Mouse (Mus musculus) hindbrain, embryonic 13.5 days (tissue): ENCODE data around the gene Rnf185. TPM values are rescaled to one million over a fixed set of nuclear protein-coding genes. Genes with fewer than 3 reads are reported as not detected.

Experiments used
- ATAC-seq: fragments of 200-750 bp; cut with Nextera tagmentation; 2 replicates; pipeline ENCODE4 v1.8.0; 2017; ENCODE audit warnings: moderate TSS enrichment; ENCODE audit not compliant: low FRiP score
- H3K27ac ChIP-seq: fragments of 300-500 bp; sonication (generic); 2 replicates; pipeline ENCODE4 v1.5.1; 2015; ENCODE audit warnings: inconsistent platforms, mild to moderate bottlenecking, moderate library complexity
- H3K27me3 ChIP-seq: fragments of 300-500 bp; sonication (generic); 2 replicates; pipeline ENCODE4 v1.6.1; 2015; ENCODE audit warnings: mild to moderate bottlenecking, inconsistent platforms
- H3K36me3 ChIP-seq: fragments of 300-500 bp; sonication (generic); 2 replicates; pipeline ENCODE4 v1.6.1; 2015; ENCODE audit warnings: mild to moderate bottlenecking, inconsistent platforms
- H3K4me1 ChIP-seq: fragments of 300-500 bp; sonication (generic); replicated peaks from 2 replicates; pipeline ENCODE4 v1.6.1; 2015; ENCODE audit warnings: inconsistent platforms
- H3K4me2 ChIP-seq: fragments of 300-500 bp; sonication (generic); 2 replicates; pipeline ENCODE4 v1.6.1; 2015; ENCODE audit warnings: inconsistent platforms, mild to moderate bottlenecking, moderate library complexity
- H3K4me3 ChIP-seq: fragments of 300-500 bp; sonication (generic); 2 replicates; pipeline ENCODE4 v1.5.1; 2015; ENCODE audit warnings: mild to moderate bottlenecking, inconsistent platforms
- H3K9ac ChIP-seq: fragments of 300-500 bp; sonication (generic); 2 replicates; pipeline ENCODE4 v1.6.1; 2015; ENCODE audit warnings: mild to moderate bottlenecking, inconsistent platforms
- H3K9me3 ChIP-seq: fragments of 300-500 bp; sonication (generic); 2 replicates; pipeline ENCODE4 v1.6.1; 2016; ENCODE audit warnings: inconsistent platforms
- WGBS: fragments of 180-500 bp; shearing (Covaris S2); methylation state at CpG from one replicate; pipeline ENCODE4 v1.1.7; 2015; 5-methylcytosine and 5-hydroxymethylcytosine counted together
- polyA plus RNA-seq: library from polyadenylated mRNA; unstranded; fragments of >200 nt; fragmentation: Nextera tagmentation; extraction: Ambion mirVana; gene quantifications from 2 replicates; pipeline ENCODE4 v1.2.1, GENCODE M21; 2015

Gene Rnf185
- polyA plus RNA-seq, 1 experiment from 2014 or later, result 42.9 TPM

DNA sequence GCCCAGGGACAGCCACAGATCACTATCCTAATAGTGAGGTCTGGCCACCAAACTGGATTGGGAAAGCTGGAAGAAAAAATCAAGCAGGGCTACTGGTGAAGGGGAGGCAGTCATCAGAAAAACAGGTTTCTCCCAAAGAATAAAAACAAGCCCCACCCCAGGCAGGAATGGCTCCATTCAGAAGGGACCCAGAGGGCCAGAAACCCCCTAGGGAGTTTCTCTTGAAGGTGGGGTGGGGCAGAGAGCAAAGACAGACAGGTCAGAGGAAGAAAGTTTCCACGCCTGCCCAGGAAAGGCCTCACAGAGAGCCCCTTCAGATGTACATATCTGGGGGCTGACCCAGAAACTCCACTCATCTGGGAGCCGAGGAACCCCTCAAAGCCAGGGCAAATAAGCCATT, 82.0 kb downstream of the Rnf185 start:
- peak overlapping the region; percentile 69 for H3K4me3 ChIP-seq
- no peak for ATAC-seq
- H3K9me3 ChIP-seq, result no peaks in the 10 kb centered on the region
- peak overlapping the region; percentile 96; the same call in 1 of the 2 replicates for H3K27ac ChIP-seq
- H3K4me2 ChIP-seq, result peak overlapping the region; percentile 71
- no peaks in the 10 kb centered on the region for H3K27me3 ChIP-seq
- H3K4me1 ChIP-seq, result peaks cover 83% of the 10 kb centered on the region
- H3K9ac ChIP-seq, result peak overlapping the region; percentile 88
- 78% methylated on average over 2 of the region's 2 CpGs for WGBS
- no peaks in the 10 kb centered on the region for H3K36me3 ChIP-seq

DNA sequence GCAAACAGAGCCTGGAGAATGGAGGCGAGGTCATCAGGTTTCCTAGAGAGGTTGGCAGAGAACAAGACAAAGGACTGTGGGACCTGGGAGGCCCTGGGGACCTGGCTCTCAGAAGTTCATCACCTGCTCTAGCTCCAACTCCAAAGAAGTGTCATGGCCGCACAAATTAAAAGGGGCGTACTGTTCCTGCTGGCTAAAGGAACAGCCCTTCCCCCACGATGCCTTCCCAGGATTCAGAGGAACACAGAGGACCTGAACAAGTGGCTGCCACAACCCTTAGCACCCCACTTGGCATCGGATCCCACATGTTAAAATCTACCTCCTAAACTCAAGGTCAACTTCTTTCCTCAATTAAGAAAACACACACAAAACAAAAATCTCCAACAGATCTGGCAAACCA, 82.7 kb downstream of the Rnf185 start:
- 78% methylated on average over 5 of the region's 5 CpGs for WGBS
- no peaks in the 10 kb centered on the region for H3K9me3 ChIP-seq
- H3K36me3 ChIP-seq, result no peaks in the 10 kb centered on the region
- no peaks in the 10 kb centered on the region for H3K27me3 ChIP-seq
- peak overlapping the region; percentile 88 for H3K9ac ChIP-seq
- peak overlapping the region; percentile 71 for H3K4me2 ChIP-seq
- no peak for ATAC-seq
- H3K4me3 ChIP-seq, result peak overlapping the region; percentile 69
- H3K27ac ChIP-seq, result no peak overlapping the region
- peaks cover 77% of the 10 kb centered on the region for H3K4me1 ChIP-seq

DNA sequence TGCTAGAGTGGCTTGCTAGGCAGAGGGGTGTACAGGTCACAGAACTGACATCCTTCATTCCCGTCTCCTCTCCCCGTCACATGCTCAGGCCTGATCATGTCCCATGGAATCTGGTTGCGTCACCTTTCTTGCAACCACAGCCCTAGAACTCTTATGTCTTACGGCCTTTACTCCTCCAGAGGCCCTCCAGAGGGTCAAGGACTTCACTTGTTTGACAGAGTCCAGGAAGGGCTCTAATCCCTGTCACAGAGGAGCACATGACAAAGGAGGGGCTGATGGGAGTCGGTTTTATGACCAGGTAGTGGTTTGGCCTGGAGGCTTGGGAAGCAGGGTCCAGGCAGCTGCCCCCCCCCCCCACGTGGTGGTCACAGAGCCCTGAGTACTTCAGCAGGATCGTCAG, 83.2 kb downstream of the Rnf185 start:
- ATAC-seq, result no peak
- 0 out of 2 replicates have a peak, but pooled peaks cover 3% of the 10 kb centered on the region for H3K9me3 ChIP-seq
- H3K36me3 ChIP-seq, result no peaks in the 10 kb centered on the region
- peak overlapping the region; percentile 71 for H3K4me2 ChIP-seq
- H3K27me3 ChIP-seq, result no peaks in the 10 kb centered on the region
- peak overlapping the region; percentile 88 for H3K9ac ChIP-seq
- no peak overlapping the region for H3K27ac ChIP-seq
- peak overlapping the region; percentile 69 for H3K4me3 ChIP-seq
- 66% methylated on average over 7 of the region's 7 CpGs for WGBS
- peaks cover 73% of the 10 kb centered on the region for H3K4me1 ChIP-seq

DNA sequence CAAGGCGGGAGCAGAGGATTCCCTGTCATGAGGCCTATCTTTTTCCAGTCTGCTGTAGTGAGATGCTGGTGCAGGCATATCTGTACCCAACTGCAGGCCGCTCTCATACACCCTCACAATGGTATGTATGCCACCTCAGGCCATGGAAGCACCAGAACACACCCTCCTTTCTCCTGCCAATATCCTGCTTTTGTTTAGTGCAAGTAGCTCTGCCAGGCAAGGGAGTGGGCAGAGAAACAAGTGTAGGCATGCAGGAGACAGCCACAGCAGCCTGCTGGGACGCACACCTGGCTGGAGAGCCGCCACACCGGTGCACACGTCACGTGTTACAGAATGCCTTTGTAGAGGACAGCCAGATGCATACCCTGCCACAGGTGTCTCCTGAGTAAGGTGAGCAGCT, 85.8 kb downstream of the Rnf185 start:
- H3K4me3 ChIP-seq, result no peak overlapping the region
- H3K27ac ChIP-seq, result no peak overlapping the region
- no peak overlapping the region; the same call in 1 of the 2 replicates for H3K9ac ChIP-seq
- ATAC-seq, result no peak
- 89% methylated on average over 7 of the region's 7 CpGs for WGBS
- no peaks in the 10 kb centered on the region for H3K27me3 ChIP-seq
- no peak overlapping the region for H3K4me2 ChIP-seq
- H3K9me3 ChIP-seq, result peaks cover 3% of the 10 kb centered on the region; the same call in 1 of the 2 replicates
- peaks cover 10% of the 10 kb centered on the region for H3K36me3 ChIP-seq
- peaks cover 54% of the 10 kb centered on the region for H3K4me1 ChIP-seq

Other genes starting within 250 kb of the Rnf185 start
- gene Eif4enif1, start 250.0 kb downstream of the Rnf185 start, polyA plus RNA-seq, result 50.4 and 52.4 TPM in 2 replicates
- 235 and 243 TPM in 2 replicates for gene Drg1, start 185.9 kb downstream of the Rnf185 start, polyA plus RNA-seq
- gene Patz1, start 163.5 kb downstream of the Rnf185 start, polyA plus RNA-seq, result 69.6 TPM in 2 replicates
- gene Pik3ip1, start 122.0 kb downstream of the Rnf185 start, polyA plus RNA-seq, result 25.4 and 25.5 TPM in 2 replicates
- gene Limk2, start 43.2 kb downstream of the Rnf185 start, polyA plus RNA-seq, result 138 and 150 TPM in 2 replicates
- gene Pla2g3, start 35.9 kb upstream of the Rnf185 start, polyA plus RNA-seq, result 0.61 and 0.62 TPM in 2 replicates
- 3.3 and 4.1 TPM in 2 replicates for gene Inpp5j, start 52.5 kb upstream of the Rnf185 start, polyA plus RNA-seq
- gene Selenom, start 62.3 kb upstream of the Rnf185 start, polyA plus RNA-seq, result 55.8 and 58.4 TPM in 2 replicates
- 16.7 and 17.7 TPM in 2 replicates for gene Smtn, start 88.2 kb upstream of the Rnf185 start, polyA plus RNA-seq
- gene Morc2a, start 196.8 kb upstream of the Rnf185 start, polyA plus RNA-seq, result 38.7 and 39.3 TPM in 2 replicates